Mouse (Mus musculus) Patski (cell line): ENCODE measurements at regions not wholly inside any gene's neighbourhood (a gene's known extent, or its start where the extent isn't known, plus 50 kb on each side); places are given as distances from the start of the nearest gene placed in this dataset.

Experiments
- ATAC-seq: fragments of 100-300 bp; one replicate; pipeline ENCODE4 v1.8.0; 2021
- CTCF ChIA-PET: fragments of 350-600 bp; sonication (Branson Sonifier 250); formaldehyde crosslinking; loops from one replicate; lab custom pipeline; 2022; ENCODE audit warnings: inconsistent platforms; lab: Charles Lee
- POLR2A ChIA-PET: fragments of 350-600 bp; sonication (Branson Sonifier 250); formaldehyde crosslinking; loops from one replicate; lab custom pipeline; 2022; ENCODE audit warnings: antibody characterized with exemption, inconsistent platforms; lab: Charles Lee
- DNase-seq: peaks from one replicate; pipeline ENCODE4 v3.0.0-alpha.2; 2011; ENCODE audit warnings: low read depth, low spot score
- H3K27me3 ChIP-seq: fragments of 371-371 bp; one replicate; pipeline ENCODE4 v1.5.1; 2021
- CTCF ChIP-seq: fragments of 100-300 bp; IDR thresholded peaks from one replicate; pipeline ENCODE4 v1.5.1; 2021
- in situ Hi-C: fragments of 300-500 bp; cut with MboI; formaldehyde crosslinking; loops from 3 replicates; pipeline ENCODE4 v1.11.1; 2018; ENCODE audit warnings: low pct_unique_long_range_greater_than_20kb, mixed read lengths

GRCm38 (mm10) chrX:22277071-22277470, 532.2 kb upstream of the Gm28269 start:
- ChIA-PET POLR2A (no interaction called here), CTCF (no interaction called here)
- ATAC-seq (no peak), DNase-seq (no peak)
- H3K27me3 ChIP-seq: peaks cover 41% of the 10 kb centered on the region
- no peak for TF ChIP-seq CTCF
- in situ Hi-C loops: no loop called here

DNA sequence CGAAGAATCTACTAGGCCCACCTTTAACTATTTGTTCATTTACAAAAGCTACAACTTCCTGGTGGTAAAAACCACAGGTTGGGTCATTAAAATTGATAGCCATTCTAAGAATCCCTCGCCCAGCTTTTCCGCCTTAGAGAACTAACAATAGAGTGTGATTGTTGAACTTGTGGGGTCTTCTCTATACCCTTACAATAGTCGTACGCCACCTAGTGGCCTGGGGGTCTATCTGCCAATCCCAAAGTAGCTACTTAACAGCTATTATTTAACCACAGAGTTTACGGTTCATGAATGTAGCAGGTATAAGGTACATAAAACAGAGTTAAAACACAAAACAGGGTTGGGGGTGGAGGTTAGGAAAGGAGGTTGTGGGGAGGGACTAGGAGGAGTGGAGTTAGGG, 504.1 kb upstream of the Gm28269 start:
- no peak for DNase-seq
- ATAC-seq: no peak
- CTCF ChIA-PET: no interaction called here
- POLR2A ChIA-PET: no interaction called here
- peak; percentile 15 for TF ChIP-seq CTCF
- in situ Hi-C loops: no loop called here
- peaks cover 9% of the 10 kb centered on the region for H3K27me3 ChIP-seq
